Mouse (Mus musculus): ENCODE data around the gene Ints1. TPM values are rescaled to one million over a fixed set of nuclear protein-coding genes. Genes with fewer than 3 reads are reported as not detected.

The Ints1 gene
- polyA plus RNA-seq, 1 experiment from 2014 or later = 26.3 TPM

DNA sequence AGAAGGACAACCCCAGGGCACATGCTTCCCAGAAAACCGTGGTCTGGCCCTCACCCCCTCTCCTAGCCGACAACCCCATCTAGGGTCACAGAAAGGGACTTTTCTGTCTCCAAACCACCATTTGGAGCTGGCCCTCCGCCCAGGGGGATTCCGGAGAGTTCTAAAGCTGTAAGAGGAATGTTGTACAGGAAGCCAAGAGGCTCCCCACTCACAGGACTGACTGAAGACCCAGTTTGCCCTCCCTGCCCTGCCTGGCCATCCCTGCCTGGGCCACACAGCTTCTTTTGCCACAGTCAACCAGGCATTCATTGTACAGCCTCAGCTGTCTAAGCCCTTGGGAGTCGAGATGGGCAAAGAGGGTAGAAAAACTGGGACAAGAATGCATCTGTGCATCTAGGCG is 56.9 kb downstream of the Ints1 start:
- no peaks in the 10 kb centered on the region for H3K27me3 ChIP-seq (ENCODE audit: control insufficient read depth, insufficient read depth, low read length)
- H3K4me3 ChIP-seq (ENCODE audit: low read depth, low read length) = no peak overlapping the region
- H3K4me2 ChIP-seq = no peak overlapping the region
- no peaks in the 10 kb centered on the region for H3K9me3 ChIP-seq (ENCODE audit: control insufficient read depth, low read length)
- 0 out of 2 replicates have a peak, but pooled peaks cover 3% of the 10 kb centered on the region for H3K4me1 ChIP-seq (ENCODE audit: control insufficient read depth, insufficient read depth, low read length)
- WGBS = 66% methylated on average over 6 of the region's 6 CpGs
- H3K36me3 ChIP-seq (ENCODE audit: control insufficient read depth, insufficient read depth, low read length) = no peaks in the 10 kb centered on the region
- ATAC-seq (ENCODE audit: low FRiP score) (no peak), DNase-seq (ENCODE audit: low spot score, missing footprints) (no peak)
- H3K27ac ChIP-seq (ENCODE audit: low read depth, low read length) = no peak overlapping the region
- no peak overlapping the region for H3K9ac ChIP-seq (ENCODE audit: low read length)

DNA sequence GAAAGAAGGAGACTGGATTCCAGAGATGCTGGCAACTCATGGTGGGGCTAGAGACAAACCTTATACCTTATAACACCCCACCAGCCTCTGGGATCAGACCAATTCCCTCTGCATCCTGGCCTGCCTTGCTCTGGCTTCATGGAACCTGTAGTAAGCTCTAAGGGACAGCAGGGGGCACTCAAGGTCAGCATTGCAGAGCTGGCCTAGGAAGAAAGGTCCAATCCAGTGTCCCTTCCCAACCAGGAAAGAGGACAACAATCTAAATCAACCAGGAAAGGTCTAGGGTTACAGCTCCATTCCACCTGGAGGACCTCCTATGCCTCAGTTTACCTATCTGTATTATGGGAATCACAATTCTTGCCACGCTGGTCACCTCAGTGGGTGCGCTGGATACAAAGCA is 57.8 kb downstream of the Ints1 start:
- H3K27me3 ChIP-seq (ENCODE audit: control insufficient read depth, insufficient read depth, low read length) = no peaks in the 10 kb centered on the region
- H3K9me3 ChIP-seq (ENCODE audit: control insufficient read depth, low read length) = no peaks in the 10 kb centered on the region
- H3K9ac ChIP-seq (ENCODE audit: low read length) = no peak overlapping the region
- no peak overlapping the region for H3K4me3 ChIP-seq (ENCODE audit: low read depth, low read length)
- no peaks in the 10 kb centered on the region for H3K36me3 ChIP-seq (ENCODE audit: control insufficient read depth, insufficient read depth, low read length)
- no peak overlapping the region for H3K27ac ChIP-seq (ENCODE audit: low read depth, low read length)
- H3K4me1 ChIP-seq (ENCODE audit: control insufficient read depth, insufficient read depth, low read length) = 0 out of 2 replicates have a peak, but pooled peaks cover 3% of the 10 kb centered on the region
- WGBS = 90% methylated on average over 2 of the region's 2 CpGs
- peak; percentile 90 for DNase-seq (ENCODE audit: low spot score, missing footprints)
- no peak overlapping the region for H3K4me2 ChIP-seq
- no peak for ATAC-seq (ENCODE audit: low FRiP score)

- H3K4me3 ChIP-seq (ENCODE audit: low read depth, low read length) = no peak overlapping the region
- H3K4me1 ChIP-seq (ENCODE audit: control insufficient read depth, insufficient read depth, low read length) = no peaks in the 10 kb centered on the region
- H3K4me2 ChIP-seq = no peak overlapping the region
- 92% methylated on average over 10 of the region's 10 CpGs for WGBS
- H3K9me3 ChIP-seq (ENCODE audit: control insufficient read depth, low read length) = no peaks in the 10 kb centered on the region
- no peak overlapping the region for H3K27ac ChIP-seq (ENCODE audit: low read depth, low read length)
- DNase-seq (ENCODE audit: low spot score, missing footprints) (no peak), ATAC-seq (ENCODE audit: low FRiP score) (no peak)
- no peak overlapping the region for H3K9ac ChIP-seq (ENCODE audit: low read length)
- no peaks in the 10 kb centered on the region for H3K36me3 ChIP-seq (ENCODE audit: control insufficient read depth, insufficient read depth, low read length)
- H3K27me3 ChIP-seq (ENCODE audit: control insufficient read depth, insufficient read depth, low read length) = no peaks in the 10 kb centered on the region
Measured at GRCm38 (mm10) chr5:139706496-139706895, 69.0 kb downstream of the Ints1 start.

DNA sequence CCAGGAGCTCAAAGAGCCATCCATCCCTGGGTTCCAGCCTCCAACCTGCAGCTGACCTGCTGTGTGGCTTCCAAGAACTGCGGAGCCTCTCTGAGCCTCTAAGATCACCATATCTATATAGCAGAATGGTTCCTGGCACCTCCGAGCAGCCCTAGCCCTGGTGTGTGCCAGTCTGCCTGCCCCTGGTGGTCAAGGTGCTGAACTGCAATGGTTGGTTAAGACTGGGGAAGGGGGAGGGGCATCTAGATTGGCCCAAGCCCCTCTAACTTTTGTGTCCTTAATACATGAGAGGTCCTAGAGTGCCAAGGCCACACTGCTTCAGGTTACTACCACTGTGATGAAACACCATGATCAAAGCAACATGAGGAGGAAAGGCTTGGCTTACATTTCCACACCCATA is 72.6 kb downstream of the Ints1 start:
- H3K36me3 ChIP-seq (ENCODE audit: control insufficient read depth, insufficient read depth, low read length) = no peaks in the 10 kb centered on the region
- H3K27ac ChIP-seq (ENCODE audit: low read depth, low read length) = no peak overlapping the region
- no peak for ATAC-seq (ENCODE audit: low FRiP score)

GRCm38 (mm10) chr5:139702236-139702635 is 73.2 kb downstream of the Ints1 start:
- ATAC-seq (ENCODE audit: low FRiP score) (no peak), DNase-seq (ENCODE audit: low spot score, missing footprints) (peak; percentile 51)
- no peak overlapping the region for H3K9ac ChIP-seq (ENCODE audit: low read length)
- WGBS = 78% methylated on average over 10 of the region's 10 CpGs
- H3K27ac ChIP-seq (ENCODE audit: low read depth, low read length) = no peak overlapping the region
- H3K27me3 ChIP-seq (ENCODE audit: control insufficient read depth, insufficient read depth, low read length) = no peaks in the 10 kb centered on the region
- H3K4me2 ChIP-seq = no peak overlapping the region
- no peak overlapping the region for H3K4me3 ChIP-seq (ENCODE audit: low read depth, low read length)
- no peaks in the 10 kb centered on the region for H3K4me1 ChIP-seq (ENCODE audit: control insufficient read depth, insufficient read depth, low read length)
- no peaks in the 10 kb centered on the region for H3K36me3 ChIP-seq (ENCODE audit: control insufficient read depth, insufficient read depth, low read length)
- H3K9me3 ChIP-seq (ENCODE audit: control insufficient read depth, low read length) = no peaks in the 10 kb centered on the region

More for the DNA sequence above, 72.6 kb downstream of the Ints1 start:
- no peaks in the 10 kb centered on the region for H3K9me3 ChIP-seq (ENCODE audit: control insufficient read depth, low read length)
- no peaks in the 10 kb centered on the region for H3K4me1 ChIP-seq (ENCODE audit: control insufficient read depth, insufficient read depth, low read length)
- H3K4me3 ChIP-seq (ENCODE audit: low read depth, low read length) = no peak overlapping the region
- no peak overlapping the region for H3K4me2 ChIP-seq
- H3K9ac ChIP-seq (ENCODE audit: low read length) = no peak overlapping the region
- WGBS = 67% methylated on average over 2 of the region's 2 CpGs
- peak; percentile 82 for DNase-seq (ENCODE audit: low spot score, missing footprints)
- H3K27me3 ChIP-seq (ENCODE audit: control insufficient read depth, insufficient read depth, low read length) = no peaks in the 10 kb centered on the region

Small RNA genes lying within 50 kb of the gene (microRNA-seq; reads per million reads assigned to microRNA genes)
- gene Mir7037 = 0.76 reads per million

Other genes with a start within 250 kb of the Ints1 start
- 41.8 and 46.4 TPM in 2 replicates for gene Uncx, start 232.2 kb downstream of the Ints1 start, polyA plus RNA-seq (2014; fragmentation: Nextera tagmentation; extraction: Ambion mirVana)
- 4.3 and 4.9 TPM in 2 replicates for gene Micall2, start 39.3 kb downstream of the Ints1 start, polyA plus RNA-seq (2014; fragmentation: Nextera tagmentation; extraction: Ambion mirVana)
- 5.0 and 5.1 TPM in 2 replicates for gene Mafk, start 15.8 kb upstream of the Ints1 start, polyA plus RNA-seq (2014; fragmentation: Nextera tagmentation; extraction: Ambion mirVana)
- gene Tmem184a, start 44.2 kb upstream of the Ints1 start, polyA plus RNA-seq (2014; fragmentation: Nextera tagmentation; extraction: Ambion mirVana) = 0.60 and 0.86 TPM in 2 replicates
- not detected in 2 replicates for gene Gm26938, start 50.7 kb upstream of the Ints1 start, polyA plus RNA-seq (2014; fragmentation: Nextera tagmentation; extraction: Ambion mirVana)
- gene Psmg3, start 51.2 kb upstream of the Ints1 start, polyA plus RNA-seq (2014; fragmentation: Nextera tagmentation; extraction: Ambion mirVana) = 72.2 and 81.2 TPM in 2 replicates
- 0.77 and 1.0 TPM in 2 replicates for gene Elfn1, start 132.3 kb upstream of the Ints1 start, polyA plus RNA-seq (2014; fragmentation: Nextera tagmentation; extraction: Ambion mirVana)

Measured in midbrain, embryonic 11.5 days (tissue).